Mouse (Mus musculus) testis, adult 2 months (tissue): ENCODE results near the gene Psph. TPM values are rescaled to one million over a fixed set of nuclear protein-coding genes. Genes with fewer than 3 reads are reported as not detected.
"Not testable (repeated sequence)": the region's sequence is repeated elsewhere in the genome, so short reads cannot be mapped to it uniquely, and the experiment has no call there.

Source experiments
- H3K27ac ChIP-seq: fragments of 200-500 bp; 2 replicates; pipeline ENCODE4 v1.5.1; 2012; ENCODE audit warnings: low read depth, low read length; ENCODE audit not compliant: control insufficient read depth, insufficient read depth
- H3K27me3 ChIP-seq: fragments of 200-500 bp; 2 replicates; pipeline ENCODE4 v1.6.1; 2012; ENCODE audit warnings: mild to moderate bottlenecking, low read length, moderate library complexity; ENCODE audit not compliant: control insufficient read depth, insufficient read depth
- H3K36me3 ChIP-seq: fragments of 200-500 bp; 2 replicates; pipeline ENCODE4 v1.6.1; 2012; ENCODE audit warnings: mild to moderate bottlenecking, low read length; ENCODE audit not compliant: control insufficient read depth, insufficient read depth
- H3K4me1 ChIP-seq: fragments of 200-500 bp; 2 replicates; pipeline ENCODE4 v1.6.1; 2012; ENCODE audit warnings: low read length; ENCODE audit not compliant: control insufficient read depth, insufficient read depth
- H3K4me3 ChIP-seq: fragments of 200-500 bp; 2 replicates; pipeline ENCODE4 v1.5.1; 2012; ENCODE audit warnings: low read depth, mild to moderate bottlenecking, low read length, moderate library complexity, mixed read lengths; ENCODE audit not compliant: control insufficient read depth
- CTCF ChIP-seq: fragments of 200-500 bp; IDR thresholded peaks from 2 replicates; pipeline ENCODE4 v1.5.1; 2012; ENCODE audit warnings: low read depth, mild to moderate bottlenecking, inconsistent platforms, low read length, moderate library complexity; ENCODE audit not compliant: control insufficient read depth, insufficient read depth, insufficient replicate concordance
- POLR2A ChIP-seq: fragments of 200-500 bp; IDR thresholded peaks from 2 replicates; pipeline ENCODE4 v1.6.1; 2012; ENCODE audit warnings: low read depth, mild to moderate bottlenecking, inconsistent platforms, low read length, moderate library complexity; ENCODE audit not compliant: control insufficient read depth
- polyA plus RNA-seq: library from polyadenylated mRNA; depleted of rRNA; stranded (reverse); fragments of >200 nt; gene quantifications from 2 replicates; pipeline ENCODE4 v1.2.3, GENCODE M21; 2012

The Psph gene
- polyA plus RNA-seq, 1 experiment, result 14.3 TPM

GRCm38 (mm10) chr5:129778996-129779716 lies 8.1 kb downstream of the Psph start:
- no peaks in the 10 kb centered on the region for H3K27me3 ChIP-seq

GRCm38 (mm10) chr5:129778348-129778995 lies 8.8 kb downstream of the Psph start:
- TF ChIP-seq POLR2A (no peak), CTCF (no peak)

More at GRCm38 (mm10) chr5:129778996-129779716, 8.1 kb downstream of the Psph start:
- Histone ChIP-seq H3K4me3 (peak overlapping the region; percentile 78), H3K4me1 (peaks cover 8% of the 10 kb centered on the region), H3K27ac (no peak overlapping the region), H3K36me3 (no peaks in the 10 kb centered on the region; the same call in 1 of the 2 replicates)
- TF ChIP-seq CTCF (no peak), POLR2A (0 out of 2 replicates have a peak, but pooled peaks have one; percentile 49)

DNA sequence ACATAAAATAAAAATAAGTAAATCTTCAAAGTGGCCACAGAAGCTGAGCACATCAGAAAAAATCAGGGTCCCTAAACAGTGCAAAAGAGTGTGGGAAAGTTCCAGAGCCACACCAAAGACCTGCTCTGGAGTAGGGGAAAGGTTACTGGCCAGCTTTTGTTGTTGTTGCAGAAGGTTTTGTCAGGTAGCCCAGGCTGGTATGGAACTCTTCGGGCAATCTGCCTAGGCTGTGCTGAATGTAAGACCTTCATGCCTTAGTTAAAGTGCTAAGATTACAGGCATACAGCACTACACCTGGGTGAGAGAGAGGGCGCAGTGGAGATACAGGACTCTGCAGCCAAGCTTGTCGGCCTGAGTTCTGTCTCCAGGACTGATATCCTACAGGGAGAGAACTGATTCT lies 12.6 kb downstream of the Psph start:
- TF ChIP-seq POLR2A, result no peak

More at GRCm38 (mm10) chr5:129778348-129778995, 8.8 kb downstream of the Psph start:
- Histone ChIP-seq H3K4me3 (peak overlapping the region; percentile 78), H3K27ac (no peak overlapping the region), H3K27me3 (no peaks in the 10 kb centered on the region), H3K36me3 (no peaks in the 10 kb centered on the region; the same call in 1 of the 2 replicates), H3K4me1 (peaks cover 8% of the 10 kb centered on the region)

DNA sequence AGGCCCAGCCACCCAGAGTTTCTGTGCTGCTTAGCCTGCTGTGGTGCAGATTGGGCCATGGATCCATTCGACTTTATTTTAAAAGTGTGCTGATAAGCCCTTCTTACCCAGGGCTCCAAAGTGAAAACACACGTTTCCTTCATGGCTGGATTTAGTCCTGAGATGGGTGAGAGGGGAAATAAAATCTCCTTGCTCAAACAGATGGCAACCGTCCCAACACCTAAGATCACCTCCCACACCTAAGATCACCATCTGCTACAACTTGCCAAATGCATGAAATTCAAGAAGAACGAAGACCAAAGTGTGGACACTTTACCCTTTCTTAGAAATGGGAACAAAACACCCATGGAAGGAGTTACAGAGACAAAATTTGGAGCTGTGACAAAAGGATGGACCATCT lies 13.9 kb downstream of the Psph start:
- not testable (repeated sequence) for H3K4me1 ChIP-seq, H3K27me3 ChIP-seq, H3K36me3 ChIP-seq, H3K4me3 ChIP-seq, H3K27ac ChIP-seq

More for the DNA sequence above, 12.6 kb downstream of the Psph start:
- Histone ChIP-seq H3K36me3 (no peaks in the 10 kb centered on the region; the same call in 1 of the 2 replicates), H3K4me3 (no peak overlapping the region), H3K27ac (no peak overlapping the region), H3K27me3 (no peaks in the 10 kb centered on the region), H3K4me1 (peaks cover 8% of the 10 kb centered on the region)

DNA sequence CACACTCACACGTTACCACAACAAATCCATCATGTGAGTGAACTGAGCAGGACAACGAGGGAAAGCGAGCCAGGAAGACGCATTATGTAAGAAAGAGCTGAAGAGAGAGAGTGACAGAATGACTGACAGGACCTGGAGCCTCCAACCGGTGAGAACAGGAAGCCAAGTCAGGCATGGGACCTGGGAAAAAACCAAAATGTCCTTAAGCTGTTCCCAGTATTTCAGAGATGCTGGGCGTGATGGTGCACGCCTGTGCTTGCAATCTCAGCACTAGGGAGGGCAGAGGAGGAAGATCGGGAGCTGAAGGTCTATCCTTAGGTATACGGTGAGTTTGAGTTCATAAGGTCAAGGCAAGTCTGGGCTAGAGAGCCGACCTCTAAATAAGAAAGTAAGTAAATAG lies 14.8 kb downstream of the Psph start:
- Histone ChIP-seq H3K4me3 (no peak overlapping the region), H3K36me3 (peaks cover 2% of the 10 kb centered on the region), H3K27me3 (no peaks in the 10 kb centered on the region), H3K27ac (no peak overlapping the region), H3K4me1 (no peaks in the 10 kb centered on the region)
- TF ChIP-seq POLR2A (no peak), CTCF (no peak)

- TF ChIP-seq CTCF (no peak), POLR2A (no peak)
- no peaks in the 10 kb centered on the region for H3K4me1 ChIP-seq
Measured at GRCm38 (mm10) chr5:129770443-129771355, 16.6 kb downstream of the Psph start.

DNA sequence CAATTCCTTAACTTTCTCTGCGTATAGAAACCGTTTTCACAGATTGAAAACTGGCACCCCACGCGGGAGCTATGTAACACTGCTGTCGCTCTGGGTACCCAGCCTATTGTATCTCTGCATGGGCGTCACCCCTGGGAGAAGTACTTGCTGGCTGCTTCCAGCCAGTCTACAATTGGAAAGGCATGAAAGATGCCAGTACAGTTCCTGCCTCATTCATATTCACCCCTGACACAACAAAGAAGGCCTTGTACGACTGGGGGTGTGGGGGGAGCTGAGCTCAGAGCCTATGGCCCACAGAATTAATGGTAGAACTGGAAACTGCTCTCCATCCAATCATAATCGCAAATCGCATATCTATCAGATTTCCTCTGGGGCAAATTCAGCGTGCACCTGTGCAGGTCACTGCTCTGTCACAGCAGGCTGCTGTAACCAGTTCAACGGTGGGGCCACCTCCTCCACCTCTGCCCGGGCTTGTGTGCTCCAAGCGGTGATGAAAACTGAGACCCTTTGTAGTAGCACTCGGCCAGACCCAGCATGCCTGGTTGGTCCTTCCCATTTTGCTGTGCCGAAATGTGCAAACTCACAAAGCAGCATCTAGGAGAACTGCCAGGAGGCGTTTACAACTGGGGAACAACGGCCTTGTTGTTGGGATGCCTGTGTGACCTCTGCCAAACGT lies 25.2 kb downstream of the Psph start:
- no peak overlapping the region for H3K4me3 ChIP-seq
- H3K27me3 ChIP-seq, result no peaks in the 10 kb centered on the region
- no peaks in the 10 kb centered on the region; the same call in 1 of the 2 replicates for H3K36me3 ChIP-seq
- no peak overlapping the region for H3K27ac ChIP-seq
- no peaks in the 10 kb centered on the region for H3K4me1 ChIP-seq
- TF ChIP-seq POLR2A (no peak), CTCF (no peak)

More at GRCm38 (mm10) chr5:129770443-129771355, 16.6 kb downstream of the Psph start:
- Histone ChIP-seq H3K27ac (no peak overlapping the region), H3K27me3 (no peaks in the 10 kb centered on the region), H3K36me3 (peaks cover 2% of the 10 kb centered on the region), H3K4me3 (no peak overlapping the region)
